Mouse (Mus musculus): ENCODE results near the gene Myl4.

- TF ChIP-seq EP300 (IDR thresholded peaks at IDR 0.05; ENCODE audit: low read depth) (no peak), CTCF (IDR thresholded peaks at IDR 0.05; ENCODE audit: low read depth) (no peak)
These were observed 74.4 kb downstream of the Myl4 start for GRCm38 (mm10) chr11:104624791-104625391.

Data from heart, postnatal 0 days (tissue).